In genomic region chr7:78121151-78121486, GRCm38 (mm10) we compare ENCODE assay signal across 18 mouse cellular contexts.
"Had no signal": no experiment of that assay in that cellular context is flagged by ENCODE, and none has a peak within 500 bp of the region (broad histone marks: within the 10 kb centered on the region; RNA-seq: fewer than 3 reads in every experiment).

No protein-coding gene starts in this region.

- DNase-seq: lung, embryonic 14.5 days; lung, postnatal 10 days; lung, postnatal 4 days; midbrain, embryonic 14.5 days; retina, postnatal 1 day; right cerebral cortex, adult 18-20 months; right cerebral cortex, postnatal 25 days; right cerebral cortex, postnatal 4 days; spleen, adult 18-20 months; thymus, adult 18-20 months; thymus, postnatal 14 days; thymus, postnatal 36 days had no signal

- H3K36me3 ChIP-seq: midbrain, embryonic 10.5 days; midbrain, embryonic 12.5 days; neural tube, embryonic 13.5 days; neural tube, embryonic 15.5 days had no signal

- H3K27me3 ChIP-seq: midbrain, embryonic 12.5 days; neural tube, embryonic 13.5 days; neural tube, embryonic 15.5 days had no signal

- H3K4me1 ChIP-seq: midbrain, embryonic 10.5 days; midbrain, embryonic 12.5 days; neural tube, embryonic 13.5 days; neural tube, embryonic 15.5 days had no signal

- H3K27ac ChIP-seq: midbrain, embryonic 10.5 days; midbrain, embryonic 12.5 days; neural tube, embryonic 13.5 days; neural tube, embryonic 15.5 days had no signal

- H3K4me3 ChIP-seq: midbrain, embryonic 10.5 days; midbrain, embryonic 12.5 days; myocyte; neural tube, embryonic 13.5 days; neural tube, embryonic 15.5 days had no signal

- H3K4me2 ChIP-seq: lung, embryonic 14.5 days; midbrain, embryonic 12.5 days; neural tube, embryonic 13.5 days; neural tube, embryonic 15.5 days had no signal

- H3K9ac ChIP-seq: lung, embryonic 14.5 days; midbrain, embryonic 12.5 days; neural tube, embryonic 13.5 days; neural tube, embryonic 15.5 days had no signal

- ATAC-seq: midbrain, embryonic 16.5 days had no signal

- H3K9me3 ChIP-seq: midbrain, embryonic 10.5 days; midbrain, embryonic 12.5 days; neural tube, embryonic 13.5 days; neural tube, embryonic 15.5 days had no signal
